Comparison of ENCODE assay signal across 16 mouse cellular contexts in genomic region chr9:119974609-119975008, GRCm38 (mm10). TPM values are rescaled to one million over a fixed set of nuclear protein-coding genes. Genes with fewer than 3 reads are reported as not detected.
DNase-seq lines count a peak whose midpoint lies in the region; ATAC-seq and TF ChIP-seq lines count a peak whose summit lies in the region.
"Had no signal": no experiment of that assay in that cellular context is flagged by ENCODE, and none has a peak within 500 bp of the region (broad histone marks: within the 10 kb centered on the region; RNA-seq: fewer than 3 reads in every experiment).

No protein-coding gene starts in this region.

- peaks cover 35% of the 10 kb centered on the region for H3K36me3 ChIP-seq in intestine, postnatal 0 days (ENCODE audit: control insufficient read depth, insufficient read depth)
- H3K36me3 ChIP-seq in intestine, embryonic 16.5 days (ENCODE audit: control insufficient read depth, insufficient read depth, low read length), result peaks cover 13% of the 10 kb centered on the region
- peaks cover 3% of the 10 kb centered on the region; the same call in 1 of the 2 replicates for H3K36me3 ChIP-seq in midbrain, postnatal 0 days (ENCODE audit: insufficient read depth, low read length)
- H3K36me3 ChIP-seq in midbrain, embryonic 14.5 days (ENCODE audit: control insufficient read depth, insufficient read depth, low read length), result no peaks in the 10 kb centered on the region
- H3K36me3 ChIP-seq in MEL (ENCODE audit: control insufficient read depth in 1 of 2, insufficient read depth in 2 of 2, low read length in 2 of 2), result peaks cover 6 to 12% of the 10 kb centered on the region in 2 experiments
- no peaks in the 10 kb centered on the region for H3K36me3 ChIP-seq in testis, adult 2 months (ENCODE audit: control insufficient read depth, insufficient read depth, low read length)
- H3K36me3 ChIP-seq in embryonic facial prominence, embryonic 10.5 days (replicated peaks), result peaks cover 49% of the 10 kb centered on the region

- no peak for DNase-seq in midbrain, postnatal 0 days (ENCODE audit: low spot score)
- DNase-seq in midbrain, embryonic 14.5 days, result no peak
- peak; percentile 34 for DNase-seq in MEL (ENCODE audit: low read depth, low spot score)
- DNase-seq in embryonic facial prominence, embryonic 10.5 days (ENCODE audit: low spot score), result no peak
- no peak for DNase-seq in right cerebral cortex, postnatal 36 days (ENCODE audit: low spot score in 2 of 2)
- DNase-seq: gastrocnemius, postnatal 10 days; right cerebral cortex, postnatal 25 days had no signal

- no peaks in the 10 kb centered on the region for H3K27me3 ChIP-seq in intestine, postnatal 0 days (replicated peaks; ENCODE audit: control insufficient read depth, insufficient read depth, low read length)
- H3K27me3 ChIP-seq in intestine, embryonic 16.5 days (replicated peaks; ENCODE audit: control insufficient read depth, insufficient read depth, low read length), result no peaks in the 10 kb centered on the region
- H3K27me3 ChIP-seq in midbrain, postnatal 0 days (ENCODE audit: insufficient read depth, low read length), result no peaks in the 10 kb centered on the region
- H3K27me3 ChIP-seq in midbrain, embryonic 14.5 days (ENCODE audit: control insufficient read depth, insufficient read depth, low read length), result no peaks in the 10 kb centered on the region
- no peaks in the 10 kb centered on the region for H3K27me3 ChIP-seq in MEL (ENCODE audit: control insufficient read depth in 1 of 2, insufficient read depth in 2 of 2, low read length in 2 of 2)
- no peaks in the 10 kb centered on the region for H3K27me3 ChIP-seq in testis, adult 2 months (ENCODE audit: control insufficient read depth, insufficient read depth, low read length)
- no peaks in the 10 kb centered on the region for H3K27me3 ChIP-seq in embryonic facial prominence, embryonic 10.5 days (replicated peaks; ENCODE audit: low read depth, poor library complexity, severe bottlenecking)
- H3K27me3 ChIP-seq: embryonic facial prominence, embryonic 15.5 days; heart, embryonic 13.5 days; stomach, embryonic 15.5 days had no signal

- WGBS in intestine, postnatal 0 days, result 83% methylated on average over 5 of the region's 5 CpGs
- WGBS in intestine, embryonic 16.5 days, result 80% methylated on average over 5 of the region's 5 CpGs
- 78% methylated on average over 5 of the region's 5 CpGs for WGBS in midbrain, postnatal 0 days
- WGBS in midbrain, embryonic 14.5 days, result 80% methylated on average over 5 of the region's 5 CpGs
- 83% methylated on average over 5 of the region's 5 CpGs for WGBS in embryonic facial prominence, embryonic 10.5 days

- no peak overlapping the region for H3K27ac ChIP-seq in intestine, postnatal 0 days (ENCODE audit: low read depth, low read length)
- H3K27ac ChIP-seq in intestine, embryonic 16.5 days (ENCODE audit: low read length), result no peak overlapping the region
- H3K27ac ChIP-seq in midbrain, postnatal 0 days (ENCODE audit: low read depth, low read length), result no peak overlapping the region
- no peak overlapping the region for H3K27ac ChIP-seq in midbrain, embryonic 14.5 days (replicated peaks; ENCODE audit: low read depth, low read length)
- no peak overlapping the region for H3K27ac ChIP-seq in MEL (ENCODE audit: control insufficient read depth, low read depth, low read length)
- peak overlapping the region; percentile 91 for H3K27ac ChIP-seq in testis, adult 2 months (ENCODE audit: control insufficient read depth, insufficient read depth, low read depth, low read length)
- no peak overlapping the region for H3K27ac ChIP-seq in embryonic facial prominence, embryonic 10.5 days (replicated peaks)
- H3K27ac ChIP-seq: embryonic facial prominence, embryonic 15.5 days; heart, embryonic 13.5 days; hindbrain, embryonic 14.5 days; stomach, embryonic 15.5 days had no signal

- no peak overlapping the region for H3K4me3 ChIP-seq in intestine, postnatal 0 days (ENCODE audit: low read depth, low read length)
- H3K4me3 ChIP-seq in intestine, embryonic 16.5 days (ENCODE audit: low read length), result no peak overlapping the region
- H3K4me3 ChIP-seq in midbrain, postnatal 0 days (ENCODE audit: low read depth, low read length), result no peak overlapping the region
- no peak overlapping the region for H3K4me3 ChIP-seq in midbrain, embryonic 14.5 days (replicated peaks; ENCODE audit: low read depth, low read length)
- no peak overlapping the region for H3K4me3 ChIP-seq in MEL (ENCODE audit: control insufficient read depth in 1 of 2, insufficient read depth in 1 of 2, low read depth in 2 of 2, low read length in 2 of 2)
- H3K4me3 ChIP-seq in testis, adult 2 months (ENCODE audit: control insufficient read depth, low read depth, low read length), result peak overlapping the region; percentile 84
- no peak overlapping the region for H3K4me3 ChIP-seq in embryonic facial prominence, embryonic 10.5 days
- H3K4me3 ChIP-seq: embryonic facial prominence, embryonic 15.5 days; heart, embryonic 13.5 days; stomach, embryonic 15.5 days had no signal

- H3K9me3 ChIP-seq in intestine, postnatal 0 days (ENCODE audit: control insufficient read depth), result no peaks in the 10 kb centered on the region
- H3K9me3 ChIP-seq in intestine, embryonic 16.5 days (ENCODE audit: control insufficient read depth, low read length), result no peaks in the 10 kb centered on the region
- no peaks in the 10 kb centered on the region for H3K9me3 ChIP-seq in midbrain, postnatal 0 days (ENCODE audit: low read length)
- no peaks in the 10 kb centered on the region for H3K9me3 ChIP-seq in midbrain, embryonic 14.5 days (ENCODE audit: control insufficient read depth, low read length)
- H3K9me3 ChIP-seq in MEL (replicated peaks; ENCODE audit: insufficient read depth, low read length), result no peaks in the 10 kb centered on the region
- no peaks in the 10 kb centered on the region for H3K9me3 ChIP-seq in embryonic facial prominence, embryonic 10.5 days
- H3K9me3 ChIP-seq: embryonic facial prominence, embryonic 15.5 days; heart, embryonic 13.5 days; stomach, embryonic 15.5 days had no signal

- TF ChIP-seq POLR2A in MEL (IDR thresholded peaks at IDR 0.05; ENCODE audit: control insufficient read depth in 1 of 2, insufficient read depth in 1 of 2, low read depth in 1 of 2, low read length in 2 of 2, poor library complexity in 1 of 2), result no peak
- no peak for TF ChIP-seq POLR2A in testis, adult 2 months (IDR thresholded peaks at IDR 0.05; ENCODE audit: control insufficient read depth, low read depth, low read length)

- H3K4me1 ChIP-seq in intestine, postnatal 0 days (replicated peaks; ENCODE audit: control insufficient read depth, insufficient read depth, low read length), result no peaks in the 10 kb centered on the region
- H3K4me1 ChIP-seq in intestine, embryonic 16.5 days (ENCODE audit: control insufficient read depth, insufficient read depth, low read length), result peaks cover 30% of the 10 kb centered on the region
- H3K4me1 ChIP-seq in midbrain, postnatal 0 days (ENCODE audit: insufficient read depth, low read length), result no peaks in the 10 kb centered on the region
- H3K4me1 ChIP-seq in midbrain, embryonic 14.5 days (ENCODE audit: control insufficient read depth, insufficient read depth, low read length), result 0 out of 2 replicates have a peak, but pooled peaks cover 10% of the 10 kb centered on the region
- peaks cover 7 to 12% of the 10 kb centered on the region in 2 experiments for H3K4me1 ChIP-seq in MEL (ENCODE audit: control insufficient read depth in 1 of 2, insufficient read depth in 2 of 2, low read length in 2 of 2)
- H3K4me1 ChIP-seq in testis, adult 2 months (ENCODE audit: control insufficient read depth, insufficient read depth, low read length), result peaks cover 20% of the 10 kb centered on the region
- H3K4me1 ChIP-seq in embryonic facial prominence, embryonic 10.5 days, result peaks cover 51% of the 10 kb centered on the region

- no peak overlapping the region for H3K9ac ChIP-seq in intestine, postnatal 0 days (ENCODE audit: low read depth, low read length)
- no peak overlapping the region for H3K9ac ChIP-seq in intestine, embryonic 16.5 days (ENCODE audit: low read depth, low read length)
- no peak overlapping the region for H3K9ac ChIP-seq in midbrain, postnatal 0 days (replicated peaks; ENCODE audit: low read length, poor library complexity, severe bottlenecking)
- H3K9ac ChIP-seq in midbrain, embryonic 14.5 days (replicated peaks; ENCODE audit: low read length), result no peak overlapping the region
- H3K9ac ChIP-seq in MEL (ENCODE audit: control insufficient read depth, low read depth, low read length, poor library complexity, severe bottlenecking), result no peak overlapping the region
- H3K9ac ChIP-seq: embryonic facial prominence, embryonic 15.5 days; heart, embryonic 13.5 days; hindbrain, embryonic 14.5 days; stomach, embryonic 15.5 days had no signal

- no peak overlapping the region for H3K4me2 ChIP-seq in intestine, postnatal 0 days (replicated peaks; ENCODE audit: low read depth)
- H3K4me2 ChIP-seq in intestine, embryonic 16.5 days (ENCODE audit: low read depth, low read length), result no peak overlapping the region
- H3K4me2 ChIP-seq in midbrain, postnatal 0 days (ENCODE audit: low read depth, low read length, poor library complexity, severe bottlenecking), result no peak overlapping the region
- H3K4me2 ChIP-seq in midbrain, embryonic 14.5 days (ENCODE audit: low read length), result no peak overlapping the region
- H3K4me2 ChIP-seq: embryonic facial prominence, embryonic 15.5 days; heart, embryonic 13.5 days; hindbrain, embryonic 14.5 days; stomach, embryonic 15.5 days had no signal

- ATAC-seq in intestine, postnatal 0 days, result no peak
- no peak for ATAC-seq in intestine, embryonic 16.5 days
- ATAC-seq in midbrain, postnatal 0 days (ENCODE audit: low FRiP score), result no peak
- no peak for ATAC-seq in midbrain, embryonic 14.5 days (ENCODE audit: low FRiP score, low TSS enrichment)
- ATAC-seq: forebrain, embryonic 14.5 days had no signal

- peak; percentile 22; the same call in 1 of the 2 replicates for TF ChIP-seq CTCF in intestine, postnatal 0 days (IDR thresholded peaks at IDR 0.05; ENCODE audit: low read depth)
- 0 out of 2 replicates have a peak, but pooled peaks have one; percentile 16 for TF ChIP-seq CTCF in midbrain, postnatal 0 days (IDR thresholded peaks at IDR 0.05)
- peak; percentile 17 to 41 (median 36); a peak in 3 of 6 replicates for TF ChIP-seq CTCF in MEL (IDR thresholded peaks at IDR 0.05 in 2 of 3, conservative IDR thresholded peaks at IDR 0.05 in 1 of 3; ENCODE audit: control insufficient read depth in 1 of 3, insufficient read depth in 1 of 3, low read depth in 2 of 3, low read length in 3 of 3, poor library complexity in 1 of 3, severe bottlenecking in 1 of 3)
- peak; percentile 15; the same call in 1 of the 2 replicates for TF ChIP-seq CTCF in testis, adult 2 months (IDR thresholded peaks at IDR 0.05; ENCODE audit: control insufficient read depth, insufficient read depth, insufficient replicate concordance, low read depth, low read length)

- TF ChIP-seq RAD21 in MEL (IDR thresholded peaks at IDR 0.05; ENCODE audit: low read depth, low read length), result no peak; the same call in 1 of the 2 replicates

- TF ChIP-seq EP300 in MEL (IDR thresholded peaks at IDR 0.05; ENCODE audit: low read depth in 1 of 2, low read length in 2 of 2), result no peak

- H3K79me2 ChIP-seq in MEL (ENCODE audit: control insufficient read depth, insufficient read depth, low read length, poor library complexity), result no peaks in the 10 kb centered on the region

RNA-seq across cellular contexts. Expression of gene Csrnp1, which starts 9.8 kb away (rescaled TPM):
- polyA plus RNA-seq in intestine, postnatal 0 days (2015; fragmentation: Nextera tagmentation; extraction: Ambion mirVana), result 3.8 and 4.2 TPM in 2 replicates
- polyA plus RNA-seq in intestine, embryonic 16.5 days (2015; fragmentation: Nextera tagmentation; extraction: Ambion mirVana), result 5.0 and 5.1 TPM in 2 replicates
- 1.7 and 1.9 TPM in 2 replicates for total RNA-seq in midbrain, postnatal 0 days (2014; rRNA removed)
- 0.91 and 1.1 TPM in 2 replicates for polyA plus RNA-seq in midbrain, postnatal 0 days (2015; fragmentation: Nextera tagmentation; extraction: Ambion mirVana)
- 0.67 and 2.2 TPM in 2 replicates for polyA plus RNA-seq in midbrain, embryonic 14.5 days (2014; fragmentation: Nextera tagmentation; extraction: Ambion mirVana)
- 3.7 and 4.1 TPM in 2 replicates for total RNA-seq in MEL (2012; rRNA removed)
- polyA plus RNA-seq in MEL (2012; ENCODE audit: insufficient read depth in 1 of 2, insufficient read length in 2 of 2, low read depth in 1 of 2, low replicate concordance in 2 of 2, missing spikeins in 1 of 2), result 1 to 10 TPM in 1 of 2 experiments, not detected in 1; 8.1 TPM
- polyA plus RNA-seq in testis, adult 2 months (2012; rRNA removed), result 99.8 and 99.9 TPM in 2 replicates
- 3.1 and 4.8 TPM in 2 replicates for polyA plus RNA-seq in embryonic facial prominence, embryonic 10.5 days (2016; fragmentation: Nextera tagmentation; extraction: Ambion mirVana)

RNA-seq across cellular contexts. Expression of gene Ttc21a, which starts 37.2 kb away (rescaled TPM):
- not detected in 2 replicates for polyA plus RNA-seq in intestine, postnatal 0 days (2015; fragmentation: Nextera tagmentation; extraction: Ambion mirVana)
- 0.04 TPM in 1 of 2 replicates, not detected in the other for polyA plus RNA-seq in intestine, embryonic 16.5 days (2015; fragmentation: Nextera tagmentation; extraction: Ambion mirVana)
- total RNA-seq in midbrain, postnatal 0 days (2014; rRNA removed), result 4.6 and 4.9 TPM in 2 replicates
- polyA plus RNA-seq in midbrain, postnatal 0 days (2015; fragmentation: Nextera tagmentation; extraction: Ambion mirVana), result 1.1 and 1.4 TPM in 2 replicates
- polyA plus RNA-seq in midbrain, embryonic 14.5 days (2014; fragmentation: Nextera tagmentation; extraction: Ambion mirVana), result 0.45 and 0.49 TPM in 2 replicates
- not detected in 2 replicates for total RNA-seq in MEL (2012; rRNA removed)
- polyA plus RNA-seq in MEL (2012; ENCODE audit: insufficient read depth in 1 of 2, insufficient read length in 2 of 2, low read depth in 1 of 2, low replicate concordance in 2 of 2, missing spikeins in 1 of 2), result under 1 TPM in 1 of 2 experiments, not detected in 1; 0.01 TPM
- 66.1 and 68.7 TPM in 2 replicates for polyA plus RNA-seq in testis, adult 2 months (2012; rRNA removed)
- polyA plus RNA-seq in embryonic facial prominence, embryonic 10.5 days (2016; fragmentation: Nextera tagmentation; extraction: Ambion mirVana), result 0.43 and 0.47 TPM in 2 replicates

RNA-seq across cellular contexts. Expression of gene Gorasp1, which starts 37.2 kb away (rescaled TPM):
- 14.4 and 16.4 TPM in 2 replicates for polyA plus RNA-seq in intestine, postnatal 0 days (2015; fragmentation: Nextera tagmentation; extraction: Ambion mirVana)
- 39.3 and 39.5 TPM in 2 replicates for polyA plus RNA-seq in intestine, embryonic 16.5 days (2015; fragmentation: Nextera tagmentation; extraction: Ambion mirVana)
- total RNA-seq in midbrain, postnatal 0 days (2014; rRNA removed), result 19.0 and 22.2 TPM in 2 replicates
- polyA plus RNA-seq in midbrain, postnatal 0 days (2015; fragmentation: Nextera tagmentation; extraction: Ambion mirVana), result 25.0 and 26.2 TPM in 2 replicates
- 25.2 and 31.7 TPM in 2 replicates for polyA plus RNA-seq in midbrain, embryonic 14.5 days (2014; fragmentation: Nextera tagmentation; extraction: Ambion mirVana)
- 15.8 and 18.3 TPM in 2 replicates for total RNA-seq in MEL (2012; rRNA removed)
- 10 to 100 TPM in 1 of 2 experiments, not detected in 1; 21.9 TPM for polyA plus RNA-seq in MEL (2012; ENCODE audit: insufficient read depth in 1 of 2, insufficient read length in 2 of 2, low read depth in 1 of 2, low replicate concordance in 2 of 2, missing spikeins in 1 of 2)
- polyA plus RNA-seq in testis, adult 2 months (2012; rRNA removed), result 11.5 and 14.1 TPM in 2 replicates
- 27.9 and 29.2 TPM in 2 replicates for polyA plus RNA-seq in embryonic facial prominence, embryonic 10.5 days (2016; fragmentation: Nextera tagmentation; extraction: Ambion mirVana)

RNA-seq across cellular contexts. Expression of gene Xirp1, which starts 48.8 kb away (rescaled TPM):
- 0.10 and 0.14 TPM in 2 replicates for polyA plus RNA-seq in intestine, postnatal 0 days (2015; fragmentation: Nextera tagmentation; extraction: Ambion mirVana)
- 0.06 and 0.07 TPM in 2 replicates for polyA plus RNA-seq in intestine, embryonic 16.5 days (2015; fragmentation: Nextera tagmentation; extraction: Ambion mirVana)
- total RNA-seq in midbrain, postnatal 0 days (2014; rRNA removed), result 0.05 TPM in 1 of 2 replicates, not detected in the other
- polyA plus RNA-seq in midbrain, postnatal 0 days (2015; fragmentation: Nextera tagmentation; extraction: Ambion mirVana), result not detected in 2 replicates
- not detected in 2 replicates for polyA plus RNA-seq in midbrain, embryonic 14.5 days (2014; fragmentation: Nextera tagmentation; extraction: Ambion mirVana)
- total RNA-seq in MEL (2012; rRNA removed), result not detected in 2 replicates
- not detected for polyA plus RNA-seq in MEL (2012; ENCODE audit: insufficient read depth in 1 of 2, insufficient read length in 2 of 2, low read depth in 1 of 2, low replicate concordance in 2 of 2, missing spikeins in 1 of 2)
- 0.67 and 0.90 TPM in 2 replicates for polyA plus RNA-seq in testis, adult 2 months (2012; rRNA removed)
- 0.04 and 0.38 TPM in 2 replicates for polyA plus RNA-seq in embryonic facial prominence, embryonic 10.5 days (2016; fragmentation: Nextera tagmentation; extraction: Ambion mirVana)
- total RNA-seq: neutrophil, adult 5-6 weeks had no signal
- polyA plus RNA-seq: forebrain, embryonic 14.5 days; hindbrain, embryonic 14.5 days had no signal

Comparison
In these comparisons a context has a peak if more than half of its experiments do, and no peak if none do; other contexts are left out.
1. RNA of gene Csrnp1, which starts 9.8 kb away (polyA plus RNA-seq): 99.8 to 99.9 TPM in testis, adult 2 months; 8.1 TPM in MEL, 5.0 to 5.1 TPM in intestine, embryonic 16.5 days, 3.1 to 4.8 TPM in embryonic facial prominence, embryonic 10.5 days, 3.8 to 4.2 TPM in intestine, postnatal 0 days, 0.91 to 1.1 TPM in midbrain, postnatal 0 days and 0.67 to 2.2 TPM in midbrain, embryonic 14.5 days; every median in the first group is over 10 times any median in the second.
2. RNA of gene Ttc21a, which starts 37.2 kb away (polyA plus RNA-seq): 66.1 to 68.7 TPM in testis, adult 2 months; 1.1 to 1.4 TPM in midbrain, postnatal 0 days, 0.43 to 0.47 TPM in embryonic facial prominence, embryonic 10.5 days, 0.45 to 0.49 TPM in midbrain, embryonic 14.5 days, 0.04 TPM in intestine, embryonic 16.5 days, 0.01 TPM in MEL and not detected in intestine, postnatal 0 days; every median in the first group is over 10 times any median in the second.
3. Peak in every context shown above with its lines, with median percentiles within 50 percentile points of each other: CTCF ChIP-seq.